Mouse (Mus musculus) midbrain, embryonic 14.5 days (tissue): ENCODE measurements around the gene Hdc. TPM values are rescaled to one million over a fixed set of nuclear protein-coding genes. Genes with fewer than 3 reads are reported as not detected.
A peak's percentile ranks its signal among the peaks of the same experiment; 100 is the strongest.

Source experiments
- ATAC-seq: fragments of 200-750 bp; cut with Nextera tagmentation; 2 replicates; pipeline ENCODE4 v1.8.0; 2017; ENCODE audit warnings: moderate number of reproducible peaks, moderate library complexity; ENCODE audit not compliant: low FRiP score, low TSS enrichment
- DNase-seq: peaks from one replicate; pipeline ENCODE4 v3.0.0-alpha.2; 2015
- H3K27ac ChIP-seq: fragments of 300-500 bp; sonication (generic); replicated peaks from 2 replicates; pipeline ENCODE4 v1.5.1; 2014; ENCODE audit warnings: mild to moderate bottlenecking, low read depth, low read length, moderate library complexity
- H3K27me3 ChIP-seq: fragments of 300-500 bp; sonication (generic); 2 replicates; pipeline ENCODE4 v1.6.1; 2014; ENCODE audit warnings: low read length, control low read depth, mixed read lengths; ENCODE audit not compliant: control insufficient read depth, insufficient read depth
- H3K36me3 ChIP-seq: fragments of 300-500 bp; sonication (generic); 2 replicates; pipeline ENCODE4 v1.6.1; 2014; ENCODE audit warnings: low read length, control low read depth; ENCODE audit not compliant: control insufficient read depth, insufficient read depth
- H3K4me1 ChIP-seq: fragments of 300-500 bp; sonication (generic); 2 replicates; pipeline ENCODE4 v1.6.1; 2014; ENCODE audit warnings: mild to moderate bottlenecking, antibody characterized with exemption, low read length, control low read depth; ENCODE audit not compliant: control insufficient read depth, insufficient read depth
- H3K4me2 ChIP-seq: fragments of 300-500 bp; sonication (generic); 2 replicates; pipeline ENCODE4 v1.6.1; 2014; ENCODE audit warnings: mild to moderate bottlenecking, low read length, moderate library complexity
- H3K4me3 ChIP-seq: fragments of 300-500 bp; sonication (generic); replicated peaks from 2 replicates; pipeline ENCODE4 v1.5.1; 2014; ENCODE audit warnings: low read depth, low read length
- H3K9ac ChIP-seq: fragments of 300-500 bp; sonication (generic); replicated peaks from 2 replicates; pipeline ENCODE4 v1.6.1; 2014; ENCODE audit warnings: mild to moderate bottlenecking, low read length, moderate library complexity
- H3K9me3 ChIP-seq: fragments of 300-500 bp; sonication (generic); 2 replicates; pipeline ENCODE4 v1.6.1; 2016; ENCODE audit warnings: low read length, control low read depth, mixed read lengths; ENCODE audit not compliant: control insufficient read depth
- WGBS: fragments of 180-500 bp; shearing (Covaris S2); extraction: QIAGEN DNeasy Blood & Tissue Kit; methylation state at CpG from one replicate; pipeline ENCODE4 v1.1.7; 2014; 5-methylcytosine and 5-hydroxymethylcytosine counted together
- polyA plus RNA-seq: library from polyadenylated mRNA; unstranded; fragments of >200 nt; fragmentation: Nextera tagmentation; extraction: Ambion mirVana; gene quantifications from 2 replicates; pipeline ENCODE4 v1.2.1, GENCODE M21; 2014

Hdc gene
- polyA plus RNA-seq, 1 experiment from 2014 or later: 0.68 TPM

DNA sequence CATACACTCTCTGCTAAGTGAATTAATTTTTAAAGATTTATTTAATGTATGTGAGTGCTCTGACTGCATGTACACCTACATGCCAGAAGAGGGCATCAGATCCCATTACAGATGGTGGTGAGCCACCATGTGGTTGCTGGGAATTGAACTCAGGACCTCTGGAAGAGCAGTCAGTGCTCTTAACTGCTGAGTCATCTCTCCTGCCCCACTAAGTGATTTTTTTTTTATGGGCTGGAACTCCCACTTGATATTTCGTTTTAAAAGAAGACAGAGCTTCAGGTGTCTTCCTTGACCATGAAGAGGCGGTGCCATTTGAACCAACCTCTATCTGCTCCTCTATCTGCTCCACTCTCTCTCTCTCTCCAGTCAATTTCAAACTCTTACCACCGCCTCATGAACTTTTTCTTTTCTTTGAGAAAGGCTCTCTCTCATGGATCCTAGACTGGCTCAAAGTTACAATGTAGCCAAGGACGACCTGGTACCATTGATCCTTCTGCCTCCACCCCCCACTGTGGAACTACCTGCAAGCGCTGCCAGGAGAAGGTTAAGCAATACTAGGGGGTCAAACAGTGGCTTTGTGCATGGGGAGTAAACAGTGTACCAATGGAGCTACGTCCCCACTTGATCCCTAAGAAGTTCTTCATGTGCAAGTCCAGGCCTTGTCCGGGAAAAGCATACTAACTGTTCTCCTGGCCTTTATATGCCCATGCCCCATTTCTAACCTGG is 22.6 kb downstream of the Hdc start:
- 94% methylated on average over 7 of the region's 7 CpGs for WGBS

DNA sequence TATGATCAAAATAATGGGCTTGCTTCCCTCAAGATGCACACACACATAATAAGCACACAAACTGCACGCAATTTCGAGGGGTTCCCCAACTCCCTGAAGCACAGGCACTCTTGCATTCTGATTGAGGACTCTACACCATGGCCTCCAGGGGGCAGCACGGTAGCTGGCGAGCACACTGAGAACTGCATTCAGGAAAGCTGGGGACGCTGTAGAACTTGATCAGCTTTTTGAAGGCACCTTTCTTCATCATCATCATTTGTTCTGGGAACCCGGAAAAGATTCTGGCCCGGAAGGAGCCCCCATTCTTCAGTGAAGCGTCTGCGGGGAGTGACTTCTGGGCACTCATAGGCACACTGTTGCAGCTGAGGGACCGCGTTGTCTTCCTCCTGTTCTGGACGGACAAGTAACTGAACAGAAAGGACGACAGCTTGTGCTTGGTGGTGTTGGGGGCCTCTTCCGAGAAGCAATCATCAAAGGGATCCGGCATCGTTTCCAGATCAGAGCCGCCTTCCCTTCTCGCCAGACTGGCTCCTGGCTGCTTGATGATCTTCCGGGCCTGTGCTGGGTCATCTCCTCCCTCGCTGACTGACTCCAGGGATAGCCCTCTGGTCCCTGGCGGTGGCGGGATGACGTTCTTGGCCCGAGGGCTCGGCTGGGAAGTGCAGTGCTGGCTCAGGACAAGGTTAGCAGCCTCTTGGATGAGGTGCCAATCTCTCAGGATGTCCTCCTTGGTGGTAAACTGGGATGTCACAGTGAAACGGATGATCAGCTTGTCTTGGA is 25.1 kb downstream of the Hdc start:
- DNase-seq: peak; percentile 87
- peak overlapping the region; percentile 52 for H3K4me2 ChIP-seq
- no peaks in the 10 kb centered on the region for H3K9me3 ChIP-seq
- WGBS: 34% methylated on average over 26 of the region's 26 CpGs
- no peaks in the 10 kb centered on the region for H3K36me3 ChIP-seq
- H3K27me3 ChIP-seq: no peaks in the 10 kb centered on the region
- H3K4me1 ChIP-seq: no peaks in the 10 kb centered on the region
- no peak overlapping the region for H3K9ac ChIP-seq
- H3K4me3 ChIP-seq: peak overlapping the region; percentile 19; the same call in 1 of the 2 replicates
- ATAC-seq: peak; percentile 60; the same call in 1 of the 2 replicates
- no peak overlapping the region for H3K27ac ChIP-seq

More for the DNA sequence above, 22.6 kb downstream of the Hdc start:
- Histone ChIP-seq H3K4me1 (no peaks in the 10 kb centered on the region), H3K4me3 (no peak overlapping the region), H3K27ac (no peak overlapping the region), H3K27me3 (no peaks in the 10 kb centered on the region), H3K4me2 (no peak overlapping the region), H3K9me3 (no peaks in the 10 kb centered on the region), H3K9ac (no peak overlapping the region), H3K36me3 (no peaks in the 10 kb centered on the region)
- ATAC-seq (no peak), DNase-seq (no peak)

DNA sequence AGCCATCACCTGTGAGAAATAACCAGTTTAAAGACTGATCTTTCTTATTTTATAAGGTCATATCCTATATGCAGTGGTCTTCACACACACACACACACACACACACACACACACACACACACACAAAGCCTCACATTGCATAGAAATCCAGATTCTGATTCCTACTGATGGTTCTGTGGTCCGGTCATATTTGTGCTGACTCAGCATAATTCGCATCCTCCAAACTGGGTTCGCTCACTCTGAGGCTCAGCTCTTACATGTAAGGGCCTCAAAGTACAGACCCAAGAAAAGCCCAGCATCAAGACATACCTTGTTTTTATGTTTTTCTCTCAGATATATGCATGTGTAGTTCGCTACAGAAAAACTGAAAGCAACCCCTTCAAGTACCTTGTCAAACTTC is 27.8 kb downstream of the Hdc start:
- 93% methylated on average over 4 of the region's 4 CpGs for WGBS
- ATAC-seq: no peak
- no peaks in the 10 kb centered on the region for H3K36me3 ChIP-seq

DNA sequence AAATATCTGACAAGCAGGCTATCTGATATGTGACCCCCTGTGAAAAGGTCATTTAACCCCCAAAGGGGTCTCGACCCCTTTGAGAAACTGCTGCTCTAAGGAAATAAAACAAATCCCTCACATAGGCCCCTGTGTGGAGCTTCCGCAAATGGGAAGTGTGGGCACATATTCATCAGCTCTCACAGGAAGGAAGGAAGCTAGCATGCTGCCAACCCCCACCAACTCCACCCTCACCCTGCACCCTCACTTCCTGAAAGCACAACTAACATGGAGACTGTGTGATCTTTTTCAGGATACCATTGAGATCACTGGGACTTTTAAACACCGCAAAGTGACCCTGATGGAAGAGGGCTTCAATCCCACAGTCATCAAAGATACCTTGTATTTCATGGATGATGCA is 31.6 kb downstream of the Hdc start:
- no peaks in the 10 kb centered on the region for H3K36me3 ChIP-seq
- H3K27ac ChIP-seq: no peak overlapping the region
- H3K4me1 ChIP-seq: no peaks in the 10 kb centered on the region
- 94% methylated on average over 3 of the region's 3 CpGs for WGBS
- no peaks in the 10 kb centered on the region for H3K27me3 ChIP-seq
- H3K9me3 ChIP-seq: no peaks in the 10 kb centered on the region
- DNase-seq: no peak
- H3K4me2 ChIP-seq: no peak overlapping the region
- no peak overlapping the region for H3K4me3 ChIP-seq
- H3K9ac ChIP-seq: no peak overlapping the region
- no peak for ATAC-seq

More for the DNA sequence above, 27.8 kb downstream of the Hdc start:
- Histone ChIP-seq H3K4me2 (no peak overlapping the region), H3K9ac (no peak overlapping the region), H3K9me3 (no peaks in the 10 kb centered on the region), H3K4me1 (no peaks in the 10 kb centered on the region), H3K27ac (no peak overlapping the region), H3K27me3 (no peaks in the 10 kb centered on the region), H3K4me3 (no peak overlapping the region)
- DNase-seq: no peak

DNA sequence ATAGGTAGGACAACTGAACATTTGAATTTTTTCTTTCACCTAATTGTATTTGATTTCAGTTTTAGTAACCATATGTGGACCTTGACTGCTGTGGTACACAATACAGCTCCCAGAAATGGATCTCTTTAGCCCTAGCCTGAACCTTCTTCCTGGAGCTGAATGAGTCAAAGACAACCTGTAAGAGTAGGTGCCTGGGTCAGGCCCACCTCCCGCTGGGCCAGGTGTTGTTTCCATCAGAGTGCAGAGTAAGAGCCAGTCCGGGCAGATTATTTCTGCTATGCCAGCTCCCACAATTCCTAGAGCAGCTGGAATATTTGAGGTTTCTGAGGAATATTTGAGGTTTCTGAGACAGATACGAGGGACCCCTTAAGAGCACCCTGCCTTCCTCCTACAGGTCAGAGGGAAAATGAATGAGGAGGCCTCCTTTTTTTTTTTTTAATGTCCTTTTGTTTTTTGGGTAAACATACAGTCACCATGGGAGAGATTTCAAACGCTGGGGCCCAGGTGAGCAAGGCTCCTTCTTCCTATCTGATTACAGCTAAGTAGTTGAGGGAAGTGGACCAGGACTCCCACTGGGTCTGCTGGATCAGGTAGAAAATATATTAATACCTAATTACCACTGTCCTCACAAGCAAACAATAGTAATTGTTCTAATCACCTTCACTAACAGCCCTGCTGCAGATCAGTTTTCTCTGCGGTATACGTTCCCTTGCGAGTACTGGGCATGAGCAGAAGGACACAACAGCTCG is 34.3 kb downstream of the Hdc start:
- ATAC-seq: no peak
- WGBS: 88% methylated on average over 8 of the region's 8 CpGs

DNA sequence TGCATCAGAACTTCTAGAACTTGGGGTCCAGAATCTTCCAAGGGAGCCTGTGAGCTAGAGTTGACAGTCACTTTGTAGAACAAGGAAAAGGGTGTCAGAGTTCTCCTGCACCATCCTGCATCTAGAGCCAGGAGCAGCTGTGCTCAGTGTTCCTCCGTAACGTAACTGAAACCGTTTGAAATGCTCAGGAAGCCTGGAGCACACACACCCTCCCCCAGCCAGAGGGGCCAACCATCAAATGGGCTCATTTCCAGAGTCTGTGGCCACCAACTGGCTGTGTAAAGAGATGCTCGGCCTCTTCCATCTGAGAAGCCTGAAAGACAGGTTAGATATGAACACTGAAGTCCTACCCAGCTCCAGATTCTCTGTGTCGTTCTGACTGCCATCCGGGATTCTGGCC is 35.1 kb downstream of the Hdc start:
- Histone ChIP-seq H3K36me3 (no peaks in the 10 kb centered on the region), H3K27me3 (no peaks in the 10 kb centered on the region), H3K4me1 (no peaks in the 10 kb centered on the region), H3K9ac (no peak overlapping the region), H3K4me3 (no peak overlapping the region), H3K4me2 (no peak overlapping the region), H3K27ac (no peak overlapping the region), H3K9me3 (no peaks in the 10 kb centered on the region)
- ATAC-seq: no peak
- no peak for DNase-seq
- 82% methylated on average over 6 of the region's 6 CpGs for WGBS

More for the DNA sequence above, 34.3 kb downstream of the Hdc start:
- Histone ChIP-seq H3K27me3 (no peaks in the 10 kb centered on the region), H3K36me3 (no peaks in the 10 kb centered on the region), H3K4me2 (no peak overlapping the region), H3K27ac (no peak overlapping the region), H3K9me3 (no peaks in the 10 kb centered on the region), H3K9ac (no peak overlapping the region), H3K4me1 (no peaks in the 10 kb centered on the region), H3K4me3 (no peak overlapping the region)
- DNase-seq: no peak

DNA sequence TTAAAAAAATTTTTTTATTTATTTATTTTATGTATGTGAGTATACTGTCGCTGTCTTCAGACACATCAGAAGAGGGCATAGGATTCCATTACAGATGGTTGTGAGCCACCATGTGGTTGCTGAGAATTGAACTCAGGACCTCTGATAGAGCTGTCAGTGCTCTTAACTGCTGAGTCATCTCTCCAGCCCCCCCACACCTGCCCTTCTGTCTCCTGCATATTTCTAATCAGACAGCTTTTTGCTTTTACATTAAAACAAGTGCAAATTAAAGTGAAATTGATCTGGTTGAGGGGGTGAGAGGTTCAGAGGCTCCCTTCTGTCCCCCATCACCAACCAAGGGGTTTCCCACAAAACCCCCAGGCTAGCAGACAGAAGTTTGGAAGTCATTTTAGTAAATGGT is 39.8 kb downstream of the Hdc start:
- Histone ChIP-seq H3K4me3 (no peak overlapping the region), H3K27me3 (no peaks in the 10 kb centered on the region), H3K4me2 (no peak overlapping the region), H3K36me3 (0 out of 2 replicates have a peak, but pooled peaks cover 3% of the 10 kb centered on the region), H3K9me3 (no peaks in the 10 kb centered on the region), H3K4me1 (no peaks in the 10 kb centered on the region), H3K27ac (no peak overlapping the region), H3K9ac (no peak overlapping the region)
- ATAC-seq: no peak
- WGBS: 97% methylated on average over 1 of the region's 1 CpGs
- no peak for DNase-seq

DNA sequence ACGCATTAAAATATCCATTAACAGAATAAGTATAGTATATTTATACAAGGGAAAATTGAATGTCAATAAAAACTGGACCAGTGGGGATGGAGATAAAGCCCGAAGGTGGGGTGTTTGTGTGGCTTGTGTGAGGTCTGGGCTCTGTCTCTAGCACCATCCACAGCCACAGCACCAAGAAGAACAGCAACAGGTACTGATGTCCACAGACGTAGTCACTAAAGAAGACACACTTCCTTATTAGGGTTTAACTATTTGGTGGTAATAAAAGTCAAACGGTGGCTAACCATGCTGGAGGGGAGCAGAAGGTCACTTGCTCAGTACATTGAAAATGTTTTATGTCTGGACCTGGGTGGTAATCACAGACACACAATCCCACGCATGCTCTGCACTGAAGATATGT is 41.7 kb downstream of the Hdc start:
- Histone ChIP-seq H3K9me3 (no peaks in the 10 kb centered on the region), H3K9ac (no peak overlapping the region), H3K4me3 (no peak overlapping the region), H3K27ac (no peak overlapping the region), H3K27me3 (no peaks in the 10 kb centered on the region), H3K36me3 (0 out of 2 replicates have a peak, but pooled peaks cover 3% of the 10 kb centered on the region), H3K4me2 (no peak overlapping the region), H3K4me1 (no peaks in the 10 kb centered on the region)
- DNase-seq (no peak), ATAC-seq (no peak)
- 93% methylated on average over 5 of the region's 5 CpGs for WGBS
